Mouse (Mus musculus) brain, adult 2 months (tissue): ENCODE measurements at regions not wholly inside any gene's neighbourhood (a gene's known extent, or its start where the extent isn't known, plus 50 kb on each side); places are given as distances from the start of the nearest gene placed in this dataset.

Source experiments
- DNase-seq: peaks from one replicate; pipeline ENCODE4 v3.0.0; 2011; ENCODE audit warnings: low read depth, low spot score

DNA sequence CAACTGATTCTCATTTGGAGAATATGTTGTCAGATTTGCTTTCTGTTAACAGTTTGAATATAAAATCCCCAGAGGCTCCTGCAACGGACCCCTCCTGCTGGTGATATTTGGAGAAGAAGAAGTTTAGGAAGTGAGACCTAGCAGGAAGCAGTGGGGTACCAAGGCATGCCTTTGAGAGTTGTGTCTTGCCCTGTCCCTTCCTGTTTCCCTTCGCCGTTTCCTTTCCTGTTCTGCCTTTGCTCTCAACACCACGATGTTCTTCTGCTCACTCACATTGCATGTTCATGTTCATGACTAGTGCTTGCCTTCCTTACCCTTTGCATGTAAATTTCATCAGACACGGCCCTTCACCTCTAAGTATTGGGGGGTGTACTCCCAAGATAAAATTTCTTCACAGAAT, 254.0 kb downstream of the Tle4 start:
- no peak for DNase-seq

- DNase-seq, result no peak
These were observed 253.4 kb downstream of the Tle4 start for GRCm38 (mm10) chr19:14344467-14344866.

- no peak for DNase-seq
These were observed 250.8 kb downstream of the Tle4 start for GRCm38 (mm10) chr19:14347026-14347425.

DNA sequence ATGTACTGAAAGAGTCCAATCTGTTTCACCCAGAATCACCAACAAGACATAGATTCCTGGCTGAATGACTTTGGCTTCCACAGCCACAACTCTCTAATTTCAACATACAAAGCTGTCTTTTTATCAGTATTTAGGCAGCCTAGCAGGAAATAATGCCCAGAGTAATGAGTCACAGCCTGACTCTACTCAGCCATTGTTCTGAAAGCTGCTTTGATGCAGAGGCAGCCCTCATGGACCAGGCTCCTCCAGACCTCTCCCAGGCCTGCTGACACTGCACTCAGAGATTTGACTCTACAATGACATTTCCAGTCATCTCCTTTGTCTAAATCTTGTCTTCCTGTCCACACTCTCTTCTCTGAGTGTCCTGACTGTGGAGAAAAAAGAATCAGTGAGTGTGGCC, 250.4 kb downstream of the Tle4 start:
- DNase-seq, result peak; percentile 55

DNA sequence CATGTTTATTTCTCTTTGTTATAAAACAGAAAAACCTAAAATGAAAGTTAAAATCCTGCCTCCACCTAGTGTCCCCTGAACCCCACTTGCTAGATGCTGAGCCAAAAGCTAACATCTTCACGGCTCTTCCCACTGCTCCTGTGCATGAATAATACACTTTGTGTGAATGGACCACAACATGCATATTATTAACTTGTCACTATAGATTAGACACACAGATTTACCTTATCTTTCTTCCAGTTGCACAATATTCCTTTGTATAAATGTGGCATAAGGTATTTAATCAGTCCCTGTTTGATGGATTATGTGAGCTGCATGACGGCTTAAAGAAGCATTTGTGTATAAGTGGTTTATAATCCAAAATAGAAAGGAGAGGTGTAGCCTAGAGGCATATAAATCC, 248.1 kb downstream of the Tle4 start:
- DNase-seq, result no peak

DNA sequence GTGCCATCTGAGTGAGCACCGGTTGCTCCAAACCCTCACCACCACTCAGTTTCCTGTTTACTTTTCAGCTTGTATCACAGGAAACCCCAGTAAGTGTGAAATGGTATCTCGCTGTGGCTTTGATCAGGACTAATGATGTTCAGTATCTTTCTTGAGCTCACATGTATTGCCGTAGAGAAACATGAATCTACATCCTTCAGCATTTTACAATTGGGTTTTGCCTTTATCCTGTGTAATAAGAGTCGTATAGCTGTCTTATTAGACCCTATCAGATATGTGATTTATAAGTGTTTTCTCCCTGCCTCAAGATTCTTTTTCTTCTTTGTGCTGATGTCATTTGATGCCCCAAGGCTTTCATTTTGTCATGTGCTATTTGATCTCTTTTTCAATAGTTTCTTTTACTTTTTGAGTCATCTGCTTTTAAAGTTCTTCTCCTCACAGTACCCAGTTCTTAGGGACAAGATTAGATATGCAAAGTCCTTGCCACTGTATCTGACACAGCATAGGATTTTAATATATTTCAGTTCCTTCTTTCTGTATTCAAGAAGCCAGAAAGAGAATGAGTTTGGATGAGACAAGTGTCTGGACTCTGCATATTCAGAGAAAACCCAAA, 246.0 kb downstream of the Tle4 start:
- no peak for DNase-seq

GRCm38 (mm10) chr19:14352551-14352950, 245.3 kb downstream of the Tle4 start:
- DNase-seq, result no peak

DNA sequence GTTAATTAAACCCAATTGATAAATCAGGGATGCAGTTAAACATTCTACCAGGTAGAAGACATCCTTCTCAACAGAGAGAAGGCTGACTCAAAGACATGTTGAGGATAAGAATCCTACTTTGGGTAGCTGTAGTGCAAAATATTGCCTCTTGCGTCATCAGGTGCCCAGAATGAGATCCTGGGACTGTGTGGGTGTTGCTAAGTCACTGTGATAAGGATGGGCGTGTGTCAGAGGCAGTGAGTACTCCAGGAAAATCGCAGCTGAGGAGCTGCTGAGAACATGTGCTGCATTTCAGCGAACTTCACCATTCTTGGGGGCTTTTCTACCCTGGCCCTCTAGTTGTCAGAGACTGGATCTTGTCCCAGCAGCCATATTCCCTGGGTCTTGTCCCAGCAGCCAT, 244.7 kb downstream of the Tle4 start:
- DNase-seq, result peak; percentile 60

GRCm38 (mm10) chr19:14355128-14355527, 242.7 kb downstream of the Tle4 start:
- DNase-seq, result peak; percentile 58

GRCm38 (mm10) chr19:14355946-14356345, 241.9 kb downstream of the Tle4 start:
- no peak for DNase-seq

DNA sequence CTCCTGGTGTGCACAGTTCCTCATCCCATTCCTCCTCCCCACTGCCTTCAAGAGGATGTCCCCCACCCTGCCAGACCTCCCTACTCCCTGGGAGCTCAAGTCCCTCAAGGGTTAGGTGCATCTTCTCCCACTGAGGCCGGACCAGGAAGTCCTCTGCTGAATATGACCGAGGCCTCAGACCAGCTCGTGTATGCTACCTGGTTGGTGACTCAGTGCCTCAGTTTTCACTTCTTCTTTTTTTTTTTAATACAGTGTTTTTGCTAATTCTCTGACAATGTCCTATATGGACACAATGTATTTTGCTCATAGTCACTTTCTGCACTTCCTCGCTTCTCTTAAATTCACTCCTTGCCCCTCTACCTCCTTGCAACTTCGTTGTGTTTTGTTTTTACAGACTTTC, 237.2 kb downstream of the Tle4 start:
- DNase-seq, result no peak

DNA sequence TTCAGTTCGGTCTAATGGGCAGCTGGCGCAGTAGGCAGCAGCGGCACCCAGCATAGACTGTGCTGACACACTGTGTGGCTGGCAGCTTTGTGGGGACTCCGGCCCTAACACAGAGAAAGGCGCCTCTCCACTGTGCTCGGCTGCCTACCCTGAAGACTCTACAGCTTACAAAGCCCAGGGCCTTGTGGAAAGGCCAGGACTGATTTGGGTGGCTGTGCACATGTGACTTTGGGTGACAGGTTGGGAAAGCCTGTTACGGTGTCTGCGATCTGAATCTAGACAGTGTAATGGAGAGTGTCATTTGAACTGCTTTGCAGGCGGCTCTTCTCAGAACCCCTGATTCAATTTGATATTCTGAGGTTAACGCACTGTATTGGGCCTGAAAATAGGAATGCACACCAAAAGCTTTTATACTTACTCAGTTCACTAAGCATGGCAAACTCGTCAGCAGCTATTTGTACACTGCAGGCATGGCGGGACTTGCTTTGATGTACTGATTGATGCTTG, 228.7 kb downstream of the Tle4 start:
- no peak for DNase-seq

DNA sequence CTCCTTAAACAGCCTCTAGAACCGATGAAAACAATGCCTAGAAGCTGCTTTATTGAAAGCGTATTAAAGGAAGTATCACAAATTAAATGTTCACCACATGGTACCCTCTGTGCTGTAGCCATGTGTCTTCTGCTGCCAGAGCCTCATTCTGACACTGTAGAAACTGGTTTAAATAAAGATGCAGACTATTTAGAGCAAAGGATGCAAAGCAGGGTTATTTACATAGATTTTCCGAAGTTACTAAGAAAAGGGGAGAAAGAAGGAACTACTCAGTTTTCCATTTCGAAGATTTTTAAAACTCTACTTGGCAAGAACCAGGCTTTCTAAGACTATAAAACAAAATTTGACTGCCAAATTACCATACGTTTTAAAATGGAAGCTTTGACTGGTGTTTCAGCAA, 226.5 kb downstream of the Tle4 start:
- peak; percentile 16 for DNase-seq

- DNase-seq, result no peak
These were observed 223.9 kb downstream of the Tle4 start for GRCm38 (mm10) chr19:14373996-14374395.

DNA sequence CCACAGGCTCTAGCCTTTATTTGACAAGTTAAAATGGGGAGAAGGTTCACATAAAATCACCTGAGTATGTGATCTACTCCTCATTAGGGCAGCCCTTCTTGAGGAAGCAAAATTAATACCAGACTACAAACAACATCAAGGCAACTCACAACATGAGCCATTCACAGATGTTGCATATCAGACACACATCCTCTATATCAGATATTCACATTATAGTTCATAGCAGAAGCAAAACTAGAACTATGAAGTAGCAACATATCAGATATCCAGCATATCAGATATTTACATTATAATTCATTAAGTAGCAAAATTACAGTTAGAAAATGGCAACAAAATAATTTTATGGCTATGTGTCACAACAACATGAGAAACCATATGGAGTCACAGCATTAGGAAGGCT, 217.0 kb downstream of the Tle4 start:
- DNase-seq, result no peak

- no peak for DNase-seq
These were observed 210.1 kb downstream of the Tle4 start for GRCm38 (mm10) chr19:14387796-14388195.

GRCm38 (mm10) chr19:14388539-14388938, 209.3 kb downstream of the Tle4 start:
- peak; percentile 45 for DNase-seq

GRCm38 (mm10) chr19:14389881-14390837, 207.7 kb downstream of the Tle4 start:
- no peak for DNase-seq

DNA sequence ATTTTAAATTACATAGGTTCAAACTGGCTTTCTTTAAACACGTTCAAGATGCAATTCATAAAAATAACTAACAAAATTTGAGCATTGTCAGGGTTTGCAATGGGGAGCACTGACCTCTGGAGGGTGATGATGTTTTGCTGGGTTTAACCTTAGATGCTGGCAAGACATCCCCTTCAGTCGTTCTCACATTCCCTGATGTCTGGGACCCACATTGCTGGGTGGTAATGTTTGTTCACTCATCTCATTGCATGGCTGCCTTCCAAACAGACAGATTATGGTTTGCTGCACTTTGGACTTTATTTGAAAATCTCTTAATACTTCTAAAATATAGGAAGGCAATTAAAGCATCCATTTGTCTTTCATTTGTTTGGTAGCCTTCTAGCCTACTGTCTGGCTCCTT, 206.9 kb downstream of the Tle4 start:
- no peak for DNase-seq
